Mouse (Mus musculus): Measurements from ENCODE around the gene Mdm2. TPM values are rescaled to one million over a fixed set of nuclear protein-coding genes. Genes with fewer than 3 reads are reported as not detected.

Mdm2 gene
- total RNA-seq, 2 experiments from 2014 or later = 54.9 to 56.8 TPM

DNA sequence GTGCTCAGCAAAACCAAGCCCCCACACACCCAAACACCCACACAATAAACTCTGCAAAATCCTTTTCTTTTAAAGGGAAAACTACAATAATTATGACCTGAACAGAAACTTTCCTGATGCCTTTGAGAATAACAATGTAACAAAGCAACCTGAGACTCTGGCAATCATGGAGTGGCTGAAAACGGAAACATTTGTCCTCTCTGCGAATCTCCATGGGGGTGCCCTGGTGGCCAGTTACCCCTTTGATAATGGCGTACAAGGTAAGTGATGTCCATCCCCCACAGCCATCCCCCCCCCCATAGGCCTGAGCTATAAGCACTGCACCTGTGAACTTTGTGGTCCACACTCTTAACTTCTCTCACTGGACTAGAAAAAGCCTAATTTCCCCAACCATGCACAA lies 40.5 kb downstream of the Mdm2 start:
- no peak for DNase-seq

- peak; percentile 13 to 16 for DNase-seq
These were observed 41.0 kb downstream of the Mdm2 start for GRCm38 (mm10) chr10:117669449-117670090.

GRCm38 (mm10) chr10:117668546-117669300 lies 41.8 kb downstream of the Mdm2 start:
- no peak for DNase-seq

GRCm38 (mm10) chr10:117667663-117668507 lies 42.7 kb downstream of the Mdm2 start:
- no peak for DNase-seq

- DNase-seq = no peak
These were observed 43.5 kb downstream of the Mdm2 start for GRCm38 (mm10) chr10:117666947-117667630.

- DNase-seq = no peak
These were observed 44.2 kb downstream of the Mdm2 start for GRCm38 (mm10) chr10:117666361-117666760.

DNA sequence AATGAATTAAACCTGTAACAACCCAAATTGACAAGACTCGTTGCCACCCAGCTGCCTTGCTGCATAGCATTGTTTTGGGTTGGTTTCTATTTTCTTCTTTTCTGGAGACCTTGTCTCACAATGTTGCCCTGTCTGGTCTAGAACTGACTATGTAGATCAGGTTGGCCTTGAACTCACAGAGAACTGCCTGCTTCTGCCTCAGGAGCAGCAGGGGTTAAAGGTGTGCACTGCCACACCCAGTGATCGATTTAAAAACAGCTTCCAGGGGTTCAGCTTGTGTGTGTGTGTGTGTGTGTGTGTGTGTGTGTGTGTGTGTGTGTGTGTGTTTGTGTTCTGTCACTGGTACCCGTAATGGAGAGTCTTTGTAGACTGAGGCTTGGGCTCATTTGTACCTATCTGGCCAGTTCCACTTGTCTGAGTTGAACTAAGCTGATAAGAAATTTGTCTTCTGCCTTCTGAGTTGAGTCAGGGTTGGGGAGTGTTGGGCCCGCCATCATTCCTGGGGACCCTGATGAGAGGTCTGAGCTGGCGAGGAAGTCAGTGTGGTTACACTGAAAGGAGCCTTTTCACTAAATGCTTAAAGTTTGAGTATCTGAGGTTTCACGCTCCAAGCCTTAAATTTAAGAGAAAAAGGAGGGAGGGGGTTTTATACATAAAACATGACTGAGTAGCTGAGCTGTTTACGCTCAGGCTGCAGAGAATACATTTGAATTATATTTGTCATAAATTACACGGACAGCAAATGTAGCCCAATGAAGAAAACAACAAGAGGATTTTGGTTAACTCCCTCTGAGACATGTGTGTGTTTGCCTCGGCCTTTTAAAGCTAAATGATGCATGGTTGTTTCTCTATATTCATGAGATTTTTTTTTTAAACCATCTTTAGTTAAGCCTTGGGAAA lies 44.9 kb downstream of the Mdm2 start:
- no peak for DNase-seq

GRCm38 (mm10) chr10:117664926-117665209 lies 45.7 kb downstream of the Mdm2 start:
- no peak for DNase-seq

DNA sequence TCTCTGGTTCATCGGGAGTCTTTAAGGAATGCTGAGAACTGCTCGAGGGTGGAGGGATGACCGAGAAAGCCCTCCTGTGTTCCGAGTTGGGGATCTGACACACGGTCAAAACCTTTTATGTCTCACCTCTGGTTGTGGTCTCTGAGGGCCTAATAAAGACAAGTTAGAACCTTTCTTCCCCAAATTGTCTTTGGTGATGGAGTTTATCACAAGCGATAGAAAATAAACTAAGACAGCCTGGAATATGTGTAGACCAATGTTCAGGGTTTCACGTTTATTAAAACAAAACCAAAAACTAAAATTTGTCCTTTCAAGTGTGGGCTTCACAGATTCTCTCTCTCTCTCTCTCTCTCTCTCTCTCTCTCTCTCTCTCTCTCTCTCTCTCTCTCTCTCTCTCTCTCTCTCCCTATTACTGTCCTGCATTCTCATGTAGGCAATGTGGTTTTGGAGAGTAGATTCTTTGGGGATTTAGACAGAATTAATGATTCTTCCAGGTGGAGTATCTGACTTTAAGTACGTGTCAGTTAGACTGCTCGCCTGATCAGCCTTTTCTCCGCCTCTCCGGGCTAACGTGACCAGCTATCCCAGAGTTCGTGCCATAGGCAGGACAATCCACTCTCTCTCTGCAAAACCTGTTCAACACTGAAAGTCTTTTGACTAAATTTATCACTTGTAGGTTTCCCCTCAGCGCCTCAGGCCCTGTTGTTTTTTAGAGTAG lies 46.2 kb downstream of the Mdm2 start:
- DNase-seq = no peak

DNA sequence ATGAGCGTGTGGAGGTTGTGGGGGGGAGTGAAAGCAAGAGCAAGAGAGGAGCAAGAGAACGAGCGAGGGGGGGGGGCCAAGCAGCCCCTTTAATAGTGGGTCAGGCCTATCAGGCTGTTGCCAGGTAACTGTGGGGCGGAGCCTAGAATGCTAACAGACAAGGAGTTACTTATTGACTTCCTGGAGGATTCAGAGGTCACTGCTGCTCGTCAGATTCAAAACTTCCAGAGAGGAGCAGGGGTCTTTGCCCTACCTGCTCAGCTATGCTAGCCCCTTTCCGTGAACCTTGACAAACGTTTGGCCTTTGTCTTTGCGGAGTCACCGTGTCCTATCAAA lies 46.7 kb downstream of the Mdm2 start:
- DNase-seq = peak; percentile 34 to 52

- DNase-seq = no peak
These were observed 47.3 kb downstream of the Mdm2 start for GRCm38 (mm10) chr10:117663056-117663864.

DNA sequence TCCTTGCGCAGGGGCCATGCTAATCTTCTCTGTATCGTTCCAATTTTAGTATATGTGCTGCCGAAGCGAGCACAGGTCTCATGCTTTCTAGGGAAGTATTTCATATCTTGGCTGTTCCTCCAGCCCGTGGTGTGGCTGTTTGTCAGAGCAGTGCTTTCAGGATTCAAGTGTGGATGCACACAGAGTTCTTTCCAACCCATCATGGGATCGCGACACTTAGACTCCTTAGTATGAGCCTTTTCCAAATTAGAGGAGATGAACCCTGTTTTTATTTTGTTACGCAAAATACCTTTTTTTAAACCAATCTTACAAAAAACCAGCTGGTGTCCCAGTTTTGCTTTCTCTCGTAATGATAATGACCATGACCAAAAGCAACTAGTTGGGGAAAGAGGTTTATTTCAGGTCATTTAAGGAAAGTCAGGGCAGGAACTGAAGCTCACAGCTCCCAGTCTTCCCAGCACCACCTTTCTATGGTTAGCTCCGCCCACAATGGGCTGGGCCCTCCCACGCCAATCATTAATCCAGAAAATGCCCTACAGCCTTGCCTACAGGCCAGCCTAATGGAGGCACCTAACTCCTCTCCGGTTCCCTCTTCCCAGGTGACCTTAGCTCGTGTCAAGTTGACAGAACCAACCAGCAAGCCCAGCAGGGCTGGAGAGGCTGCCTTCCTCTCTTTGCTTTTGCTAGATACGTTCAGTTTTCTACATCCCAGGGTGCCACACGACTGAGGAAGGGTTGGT lies 48.1 kb downstream of the Mdm2 start:
- DNase-seq = no peak

DNA sequence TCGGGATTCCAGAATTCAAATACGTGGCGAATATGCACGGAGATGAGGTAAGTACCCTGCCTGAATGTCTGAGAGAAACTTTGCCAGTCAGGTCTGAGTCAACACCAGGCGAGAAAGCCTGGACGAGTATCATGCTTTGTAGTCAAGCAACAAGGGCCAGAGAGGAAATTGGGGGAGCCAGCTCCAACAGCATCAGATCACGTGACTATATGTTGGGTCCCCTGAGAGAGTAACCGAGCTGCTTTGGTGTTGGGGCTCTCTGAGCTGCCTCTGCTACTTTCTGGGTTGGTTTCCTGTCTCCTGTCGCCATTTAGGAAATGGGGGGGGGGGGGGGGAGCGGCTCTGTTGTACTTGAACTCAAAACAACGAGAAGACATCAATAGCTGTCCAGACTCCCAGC lies 50.7 kb downstream of the Mdm2 start:
- no peak for DNase-seq

GRCm38 (mm10) chr10:117659430-117659813 lies 51.1 kb downstream of the Mdm2 start:
- no peak for DNase-seq

- no peak for DNase-seq
These were observed 51.8 kb downstream of the Mdm2 start for GRCm38 (mm10) chr10:117658522-117659429.

DNA sequence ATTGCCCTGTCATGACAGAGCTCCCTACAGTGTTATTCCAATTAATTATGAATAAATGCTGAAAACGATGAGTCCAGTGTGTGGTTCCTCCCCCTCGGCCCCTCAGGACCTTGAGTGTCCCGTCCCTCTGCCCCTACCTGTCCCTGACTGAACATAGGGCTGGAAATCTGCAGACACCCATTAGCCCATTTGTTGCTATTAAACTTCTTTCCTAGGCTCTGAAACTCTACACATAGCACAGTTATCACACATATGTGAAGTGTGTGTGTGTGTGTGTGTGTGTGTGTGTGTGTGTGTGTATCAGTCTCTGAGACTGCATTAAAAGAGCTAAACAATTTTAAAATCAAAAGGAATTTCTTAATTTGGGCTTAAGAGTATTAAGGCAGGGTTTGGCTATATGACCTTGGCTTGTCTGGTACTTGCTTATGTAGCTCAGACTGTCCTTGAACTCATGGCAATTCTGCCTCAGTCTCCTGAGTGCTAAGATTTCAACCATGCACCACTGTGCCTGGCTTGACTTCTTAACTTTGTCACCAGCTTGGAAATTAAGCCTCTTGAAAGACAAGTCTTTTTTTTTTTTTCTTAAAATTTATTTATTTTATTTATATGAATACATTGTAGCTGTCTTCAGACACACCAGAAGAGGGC lies 52.8 kb downstream of the Mdm2 start:
- no peak for DNase-seq

- no peak for DNase-seq
These were observed 53.4 kb downstream of the Mdm2 start for GRCm38 (mm10) chr10:117656985-117657658.
